Mouse (Mus musculus) liver, embryonic 14.5 days (tissue): ENCODE results near the gene Nedd4.

ENCODE experiments used
- CTCF ChIP-seq: IDR thresholded peaks from 2 replicates; pipeline ENCODE4 v1.5.1; 2016; ENCODE audit warnings: antibody characterized with exemption, low read depth, control low read depth
- EP300 ChIP-seq: IDR thresholded peaks from 2 replicates; pipeline ENCODE4 v1.6.1; 2016; ENCODE audit warnings: antibody characterized with exemption, low read depth

DNA sequence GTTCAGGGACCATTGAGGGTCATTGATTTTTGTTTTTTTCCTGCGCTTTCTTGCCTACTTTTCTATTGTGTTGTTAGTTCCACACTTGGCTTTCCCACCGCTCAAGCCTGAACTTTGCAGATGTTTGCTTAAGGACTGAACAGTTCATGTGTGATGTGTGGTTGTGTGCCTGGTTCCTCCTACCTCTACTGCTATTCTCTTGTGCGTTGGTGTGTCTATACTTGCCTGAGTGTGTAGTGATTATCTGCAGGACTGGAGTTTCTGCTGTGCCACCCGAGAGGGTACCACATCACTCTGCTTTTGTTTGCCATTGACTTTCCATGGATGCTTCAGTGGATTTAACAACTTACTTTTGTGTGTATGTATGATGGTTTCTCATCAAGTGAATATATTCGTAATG, 46.5 kb downstream of the Nedd4 start:
- TF ChIP-seq CTCF (no peak), EP300 (no peak)
